Mouse (Mus musculus) skeletal muscle tissue, adult 2 months (tissue): Measurements from ENCODE around the gene Bcas1.

ENCODE experiments used
- DNase-seq: peaks from one replicate; pipeline ENCODE4 v3.0.0-alpha.2; 2012; ENCODE audit warnings: low read depth, low spot score

The Bcas1 gene

GRCm38 (mm10) chr2:170347131-170347765 is 80.4 kb downstream of the Bcas1 start:
- DNase-seq: peak; percentile 51

GRCm38 (mm10) chr2:170345410-170345793 is 82.2 kb downstream of the Bcas1 start:
- no peak for DNase-seq

- no peak for DNase-seq
Measured at GRCm38 (mm10) chr2:170344502-170345409, 82.9 kb downstream of the Bcas1 start.

- no peak for DNase-seq
Measured at GRCm38 (mm10) chr2:170343819-170344317, 83.8 kb downstream of the Bcas1 start.

- peak; percentile 68 for DNase-seq
Measured at GRCm38 (mm10) chr2:170343133-170343818, 84.4 kb downstream of the Bcas1 start.

- DNase-seq: no peak
Measured at GRCm38 (mm10) chr2:170342312-170342830, 85.3 kb downstream of the Bcas1 start.

- peak; percentile 55 for DNase-seq
Measured at GRCm38 (mm10) chr2:170341179-170341578, 86.5 kb downstream of the Bcas1 start.

- DNase-seq: no peak
Measured at GRCm38 (mm10) chr2:170336266-170336760, 91.3 kb downstream of the Bcas1 start.

GRCm38 (mm10) chr2:170335168-170335567 is 92.5 kb downstream of the Bcas1 start:
- no peak for DNase-seq

- DNase-seq: no peak
Measured at GRCm38 (mm10) chr2:170331870-170332269, 95.8 kb downstream of the Bcas1 start.

- peak; percentile 77 for DNase-seq
Measured at GRCm38 (mm10) chr2:170330466-170330865, 97.2 kb downstream of the Bcas1 start.

GRCm38 (mm10) chr2:170329921-170330320 is 97.7 kb downstream of the Bcas1 start:
- no peak for DNase-seq

- peak; percentile 51 for DNase-seq
Measured at GRCm38 (mm10) chr2:170323925-170324347, 103.7 kb downstream of the Bcas1 start.

GRCm38 (mm10) chr2:170322013-170322414 is 105.6 kb downstream of the Bcas1 start:
- peak; percentile 70 for DNase-seq

GRCm38 (mm10) chr2:170321579-170321978 is 106.1 kb downstream of the Bcas1 start:
- DNase-seq: peak; percentile 59

- DNase-seq: no peak
Measured at GRCm38 (mm10) chr2:170319533-170320463, 107.8 kb downstream of the Bcas1 start.

- peak; percentile 94 for DNase-seq
Measured at GRCm38 (mm10) chr2:170318713-170319532, 108.7 kb downstream of the Bcas1 start.

GRCm38 (mm10) chr2:170316774-170317173 is 110.9 kb downstream of the Bcas1 start:
- no peak for DNase-seq

GRCm38 (mm10) chr2:170316344-170316743 is 111.3 kb downstream of the Bcas1 start:
- no peak for DNase-seq

- DNase-seq: no peak
Measured at GRCm38 (mm10) chr2:170310988-170311359, 116.7 kb downstream of the Bcas1 start.
